Mouse (Mus musculus) thymus, postnatal 0 days (tissue): ENCODE results near the gene Proser2. TPM values are rescaled to one million over a fixed set of nuclear protein-coding genes. Genes with fewer than 3 reads are reported as not detected.
"Not testable (repeated sequence)": the region's sequence is repeated elsewhere in the genome, so short reads cannot be mapped to it uniquely, and the experiment has no call there.

ENCODE experiments used
- DNase-seq: peaks from one replicate; pipeline ENCODE4 v3.0.0-alpha.2; 2015; ENCODE audit warnings: low spot score
- polyA plus RNA-seq: library from polyadenylated mRNA; unstranded; fragments of >200 nt; fragmentation: Nextera tagmentation; extraction: Ambion mirVana; gene quantifications from 2 replicates; pipeline ENCODE4 v1.2.1, GENCODE M21; 2015

The Proser2 gene
- polyA plus RNA-seq, 1 experiment from 2014 or later, result 2.9 TPM

DNA sequence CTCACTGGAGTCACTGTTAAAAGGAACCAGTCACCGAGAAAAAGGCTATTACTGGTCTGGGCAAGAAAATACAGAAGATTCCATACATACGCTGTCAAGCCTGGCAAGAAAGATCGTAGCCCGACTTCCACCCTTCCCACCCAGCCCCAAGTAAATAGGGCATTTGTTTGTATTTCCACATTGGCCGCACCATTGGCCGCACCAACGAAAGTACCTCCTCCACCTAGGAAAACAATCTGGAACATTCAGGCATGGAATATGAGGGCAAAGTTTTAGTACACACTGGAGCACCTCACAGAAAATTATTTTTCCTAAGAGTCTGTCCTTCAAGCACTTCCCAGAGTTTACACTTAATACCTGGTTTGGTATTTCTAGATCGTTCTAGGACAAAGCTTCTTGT is 1.1 kb downstream of the Proser2 start:
- DNase-seq, result no peak

DNA sequence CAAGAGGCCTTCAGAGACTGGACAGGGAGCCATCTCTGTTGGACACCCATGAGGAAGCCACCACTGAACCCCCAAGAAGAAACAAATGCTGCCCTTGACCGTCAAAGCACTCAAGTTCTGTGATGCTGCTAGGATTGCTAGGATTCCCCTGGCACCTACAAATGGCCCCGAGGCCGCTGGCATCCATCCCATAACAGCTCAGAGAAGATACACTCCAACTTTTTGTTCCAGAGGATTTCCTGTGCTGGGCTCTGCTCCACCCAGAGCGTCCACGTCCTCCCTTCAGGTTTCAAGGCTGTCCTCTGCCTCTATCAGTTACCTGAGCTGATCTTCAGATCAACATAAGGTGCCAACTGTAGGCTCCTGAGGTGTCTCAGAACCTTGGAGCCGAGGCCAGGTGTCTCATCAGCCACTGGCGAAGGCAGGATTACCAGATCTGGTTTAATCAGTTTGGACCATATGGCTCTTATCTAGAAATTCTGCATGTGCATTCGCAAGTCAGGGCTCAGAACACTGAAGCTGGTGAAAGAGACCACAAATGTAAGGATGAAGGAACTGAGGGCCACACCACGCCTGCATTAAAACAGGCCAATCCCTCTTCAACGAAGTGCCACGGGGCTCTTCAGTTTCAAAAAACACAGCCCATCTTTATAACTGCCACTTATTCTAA is 1.7 kb downstream of the Proser2 start:
- DNase-seq, result no peak

DNA sequence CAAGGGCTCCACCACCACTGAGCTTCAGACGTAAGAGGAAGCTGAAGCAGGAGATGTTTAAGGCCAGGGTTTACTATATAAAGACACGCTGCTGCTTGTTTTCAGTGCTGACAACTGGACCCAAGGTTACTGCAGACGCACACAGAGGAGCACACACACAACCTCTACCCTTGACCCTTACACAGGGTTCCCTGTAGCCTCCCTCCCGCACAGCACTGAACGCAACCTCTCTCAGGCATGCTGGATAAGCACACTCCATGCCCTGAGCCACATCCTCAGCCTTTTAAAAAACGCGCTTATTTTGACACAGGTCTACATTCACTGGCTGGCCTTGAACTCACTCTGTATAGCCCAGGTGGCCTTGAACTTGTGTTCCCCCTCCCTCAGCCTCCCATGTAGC is 7.0 kb downstream of the Proser2 start:
- no peak for DNase-seq

GRCm38 (mm10) chr2:6121091-6121490 is 8.9 kb downstream of the Proser2 start:
- no peak for DNase-seq

- DNase-seq, result no peak
Observed at GRCm38 (mm10) chr2:6118246-6118645, 11.8 kb downstream of the Proser2 start.

GRCm38 (mm10) chr2:6113792-6114191 is 16.2 kb downstream of the Proser2 start:
- DNase-seq, result no peak

DNA sequence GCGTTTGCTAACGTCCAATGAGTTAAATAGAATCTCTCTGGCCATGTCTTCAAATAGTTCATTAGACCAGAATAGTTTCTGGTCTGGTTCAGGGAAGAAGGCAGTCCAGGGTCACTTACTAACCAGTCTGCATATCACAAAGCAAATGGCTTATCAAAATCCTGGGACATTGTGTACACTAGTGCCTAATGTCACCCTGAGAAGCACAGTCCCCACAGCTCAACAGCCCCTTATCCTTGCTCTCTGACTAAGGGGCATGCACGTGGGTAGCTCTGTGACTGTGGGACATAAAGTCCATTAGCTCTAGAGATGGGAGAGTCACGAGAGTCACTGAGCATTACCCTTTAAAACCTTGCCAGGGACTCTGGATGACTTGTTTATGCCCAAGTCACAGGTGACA is 17.4 kb downstream of the Proser2 start:
- DNase-seq, result no peak

GRCm38 (mm10) chr2:6105437-6105836 is 24.6 kb downstream of the Proser2 start:
- no peak for DNase-seq

- DNase-seq, result no peak
Observed at GRCm38 (mm10) chr2:6100755-6101154, 29.3 kb downstream of the Proser2 start.

DNA sequence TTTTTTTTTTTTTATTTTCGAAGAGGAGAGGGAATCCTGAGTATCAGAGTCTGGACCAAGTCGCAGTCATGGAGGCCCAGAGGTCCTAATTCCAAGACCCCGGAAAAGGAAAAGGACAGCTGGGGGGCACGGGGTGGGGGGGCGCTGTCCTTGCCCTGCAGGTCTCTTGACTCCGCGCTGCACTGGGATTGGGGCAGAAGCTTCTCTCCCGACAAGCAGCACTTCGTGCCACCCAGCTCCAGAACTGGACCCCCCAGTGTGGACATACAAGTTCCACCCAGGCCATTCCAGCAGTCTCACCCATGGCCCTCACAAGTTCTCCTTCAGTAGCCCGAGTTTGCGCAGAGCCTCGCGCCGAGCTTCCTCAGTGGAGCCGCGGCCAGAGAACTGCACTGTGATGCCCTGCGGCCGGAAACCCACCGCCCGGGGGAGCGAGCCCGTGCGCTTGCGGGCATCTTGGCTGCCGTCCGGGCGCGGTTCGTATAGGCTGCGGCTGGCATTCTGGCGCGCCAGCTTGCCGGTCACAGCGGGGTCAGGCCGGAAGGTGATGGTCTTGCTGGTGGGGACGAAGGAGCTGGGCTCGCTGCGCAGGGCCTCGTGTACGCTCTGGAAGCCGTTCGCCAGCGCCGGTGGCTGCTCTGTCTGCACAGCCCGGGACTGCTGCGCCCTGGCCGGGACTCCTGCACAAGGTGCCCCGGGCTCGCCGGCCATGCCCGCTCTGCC is 29.8 kb downstream of the Proser2 start:
- DNase-seq, result no peak

DNA sequence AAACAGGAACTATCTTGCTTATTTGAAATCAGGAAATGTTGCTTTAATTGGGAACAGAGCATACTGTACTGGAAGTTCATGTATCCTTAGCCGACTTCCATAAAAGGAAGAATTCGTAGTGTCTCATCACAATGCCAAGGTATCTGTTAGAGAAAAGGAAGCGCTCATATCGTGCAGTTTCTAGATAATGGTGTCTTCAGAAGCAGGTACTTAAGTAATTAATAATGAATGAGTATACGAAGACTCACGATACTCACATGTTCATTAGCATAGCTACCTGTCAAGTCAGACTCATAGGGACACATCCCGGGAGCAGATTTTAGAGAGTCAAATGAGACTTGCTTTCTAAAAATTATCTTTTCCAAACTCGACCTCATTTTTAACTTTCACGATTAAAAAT is 30.6 kb downstream of the Proser2 start:
- DNase-seq, result no peak

DNA sequence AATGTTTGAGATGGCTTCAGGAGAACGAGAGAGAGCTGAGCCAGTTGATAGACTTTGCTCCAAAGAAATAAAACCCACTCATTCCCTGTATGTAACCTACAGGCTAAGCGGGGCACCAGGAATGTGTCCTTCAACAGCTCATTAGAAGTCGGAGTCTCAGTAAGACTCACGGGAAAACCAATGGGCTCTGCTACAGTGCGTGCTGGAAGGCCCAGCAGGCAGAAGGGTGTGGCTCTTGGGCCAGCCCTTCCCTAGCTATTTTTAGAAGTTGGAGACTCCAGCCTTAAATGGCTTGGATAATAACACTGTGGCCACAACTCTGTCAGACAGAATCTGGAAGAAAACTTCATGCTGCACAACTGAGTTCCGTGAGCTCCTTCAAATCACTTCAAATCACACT is 31.1 kb downstream of the Proser2 start:
- DNase-seq, result no peak

GRCm38 (mm10) chr2:6097113-6097716 is 32.8 kb downstream of the Proser2 start:
- no peak for DNase-seq

GRCm38 (mm10) chr2:6089941-6090340 is 40.1 kb downstream of the Proser2 start:
- DNase-seq, result not testable (repeated sequence)

DNA sequence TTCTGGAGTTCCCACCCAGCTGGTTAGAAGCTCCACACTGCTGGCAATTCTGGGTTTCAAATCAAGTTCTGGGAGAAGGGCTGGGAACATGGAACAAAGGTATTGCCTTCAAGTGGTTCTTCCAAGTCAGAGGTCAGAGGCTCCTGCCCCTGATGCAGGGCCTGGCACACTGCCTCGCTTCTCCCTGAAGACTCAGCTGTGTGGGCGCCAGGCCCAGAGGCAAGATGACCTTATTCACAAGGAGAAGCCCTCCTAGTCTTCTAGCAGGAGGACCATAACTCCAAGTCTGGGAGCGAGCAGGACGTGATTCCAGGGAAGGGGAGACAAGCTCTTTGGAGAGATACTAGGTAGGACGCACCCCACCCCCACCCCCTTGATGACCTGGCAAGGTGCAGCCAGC is 42.9 kb downstream of the Proser2 start:
- DNase-seq, result no peak

DNA sequence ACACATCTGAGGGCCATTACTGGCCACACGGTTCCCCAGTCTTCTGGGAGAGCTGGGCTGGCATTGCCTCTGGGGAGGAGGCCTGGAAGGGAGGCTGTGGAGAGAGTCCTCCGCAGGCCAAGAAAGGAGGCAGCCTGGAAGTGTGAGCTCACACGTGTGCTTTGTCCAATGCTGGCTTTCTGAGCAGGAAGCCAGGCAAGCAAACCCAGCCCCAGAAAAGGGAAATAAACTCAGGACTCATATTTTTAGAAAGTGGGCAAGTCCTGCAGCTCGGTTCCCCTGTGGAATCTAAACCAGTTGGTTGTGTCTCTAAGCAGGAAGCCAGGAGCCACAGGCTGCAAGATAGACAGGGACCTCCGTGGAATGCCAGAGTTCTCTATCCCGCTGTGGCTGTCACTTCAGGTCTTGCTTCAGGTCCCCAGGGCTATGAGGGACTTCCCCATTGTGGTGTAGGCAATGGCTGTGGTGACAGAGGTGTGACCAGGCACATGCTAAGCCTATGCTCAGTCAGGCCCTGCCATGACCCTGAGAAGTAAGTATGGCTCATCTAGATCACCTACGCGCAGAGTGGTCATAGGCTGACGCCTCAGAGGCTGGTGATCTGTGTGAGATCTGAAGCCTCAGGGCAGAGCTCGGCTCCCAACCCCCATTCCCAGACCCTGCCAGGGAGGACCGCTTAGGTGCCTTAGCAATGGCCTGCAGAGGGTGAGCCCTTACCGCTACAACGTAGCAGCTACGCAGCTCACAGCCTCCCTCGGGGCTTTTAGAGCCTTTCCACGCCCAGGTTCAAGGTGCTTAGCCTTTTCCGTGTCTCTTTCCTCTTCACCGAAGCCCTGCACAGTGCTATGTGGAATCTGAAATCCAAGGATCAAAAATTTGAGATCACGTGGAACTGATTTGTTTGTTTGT is 44.1 kb downstream of the Proser2 start:
- no peak for DNase-seq

- DNase-seq, result no peak
Observed at GRCm38 (mm10) chr2:6083696-6084095, 46.3 kb downstream of the Proser2 start.

DNA sequence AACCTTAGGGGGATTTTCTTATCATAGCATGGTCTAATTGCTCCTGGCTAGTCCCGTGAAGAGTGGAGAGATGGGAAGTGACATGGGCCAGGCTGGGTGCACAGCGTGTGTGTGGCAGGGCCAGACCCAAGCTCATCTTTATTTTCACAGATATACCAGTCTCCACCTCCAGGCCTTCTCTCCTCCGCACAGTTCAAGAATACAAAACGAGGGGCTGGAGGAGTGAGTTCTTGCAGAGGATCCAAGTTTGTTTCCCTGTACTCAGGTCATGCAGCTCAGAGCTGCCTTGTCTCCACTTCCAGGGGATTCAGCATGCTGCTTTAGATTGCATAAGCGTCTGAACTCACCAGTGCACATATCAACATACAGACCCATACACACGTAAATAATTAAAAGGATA is 47.4 kb downstream of the Proser2 start:
- no peak for DNase-seq

DNA sequence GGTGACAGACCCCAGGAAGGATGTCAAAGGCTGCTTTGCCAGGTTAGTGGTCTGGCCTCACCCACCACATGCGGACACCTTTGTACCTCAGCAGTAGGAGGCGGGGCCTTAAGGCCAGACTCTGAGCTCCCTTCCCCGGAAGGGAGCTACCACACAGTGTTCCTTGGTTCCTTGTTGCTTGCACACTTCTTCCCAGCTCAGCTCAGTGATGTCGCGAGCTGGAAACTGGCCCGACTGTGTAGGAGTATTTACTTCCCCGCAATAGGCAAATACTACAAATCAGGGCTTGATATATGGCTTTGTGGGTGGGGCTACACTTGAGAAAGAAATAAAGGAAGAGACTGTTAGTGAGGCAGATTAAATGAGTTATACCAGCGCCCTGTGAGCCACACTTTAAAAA is 48.9 kb downstream of the Proser2 start:
- no peak for DNase-seq

GRCm38 (mm10) chr2:6080037-6080436 is 50.0 kb downstream of the Proser2 start:
- DNase-seq, result no peak

DNA sequence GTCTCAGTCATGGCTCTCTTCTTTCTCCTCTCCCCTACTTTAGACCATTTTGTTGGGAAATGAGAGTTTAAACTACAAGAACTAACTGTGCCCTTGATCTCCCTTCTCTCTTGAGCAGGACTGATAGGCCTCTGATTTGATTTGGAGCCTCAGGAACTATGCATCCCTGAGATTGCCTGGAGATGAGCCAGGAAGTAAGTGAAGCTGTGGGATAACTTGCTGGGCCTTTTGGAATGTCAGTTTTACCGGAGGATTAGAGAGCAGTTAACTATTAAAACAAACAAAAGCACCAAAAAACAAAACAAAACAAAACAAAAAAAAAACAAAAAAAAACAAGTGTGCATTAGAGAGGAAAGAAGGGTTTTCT is 54.5 kb downstream of the Proser2 start:
- no peak for DNase-seq
